Mouse (Mus musculus) liver, embryonic 15.5 days (tissue): ENCODE results near the gene Cyp2u1. TPM values are rescaled to one million over a fixed set of nuclear protein-coding genes. Genes with fewer than 3 reads are reported as not detected.

Experiments
- ATAC-seq: fragments of 200-750 bp; cut with Nextera tagmentation; 2 replicates; pipeline ENCODE4 v1.8.0; 2017; ENCODE audit warnings: moderate number of reproducible peaks, mild to moderate bottlenecking, moderate library complexity; ENCODE audit not compliant: insufficient read depth
- H3K27ac ChIP-seq: fragments of 300-500 bp; sonication (generic); replicated peaks from 2 replicates; pipeline ENCODE4 v1.5.1; 2015; ENCODE audit warnings: mild to moderate bottlenecking, inconsistent platforms
- H3K27me3 ChIP-seq: fragments of 300-500 bp; sonication (generic); 2 replicates; pipeline ENCODE4 v1.6.1; 2015; ENCODE audit warnings: mild to moderate bottlenecking, inconsistent platforms
- H3K36me3 ChIP-seq: fragments of 300-500 bp; sonication (generic); replicated peaks from 2 replicates; pipeline ENCODE4 v1.6.1; 2015; ENCODE audit warnings: moderate library complexity, mild to moderate bottlenecking, inconsistent platforms
- H3K4me1 ChIP-seq: fragments of 300-500 bp; sonication (generic); replicated peaks from 2 replicates; pipeline ENCODE4 v1.6.1; 2015; ENCODE audit warnings: inconsistent platforms
- H3K4me2 ChIP-seq: fragments of 300-500 bp; sonication (generic); 2 replicates; pipeline ENCODE4 v1.6.1; 2015; ENCODE audit warnings: moderate library complexity, mild to moderate bottlenecking, inconsistent platforms
- H3K4me3 ChIP-seq: fragments of 300-500 bp; sonication (generic); replicated peaks from 2 replicates; pipeline ENCODE4 v1.5.1; 2015; ENCODE audit warnings: mild to moderate bottlenecking, inconsistent platforms
- H3K9ac ChIP-seq: fragments of 300-500 bp; sonication (generic); 2 replicates; pipeline ENCODE4 v1.6.1; 2015; ENCODE audit warnings: moderate library complexity, mild to moderate bottlenecking, inconsistent platforms
- H3K9me3 ChIP-seq: fragments of 300-500 bp; sonication (generic); replicated peaks from 2 replicates; pipeline ENCODE4 v1.6.1; 2016; ENCODE audit warnings: inconsistent platforms
- WGBS: fragments of 180-500 bp; shearing (Covaris S2); methylation state at CpG from one replicate; pipeline ENCODE4 v1.1.7; 2015; ENCODE audit warnings: mixed read lengths; ENCODE audit not compliant: insufficient replicate concordance; 5-methylcytosine and 5-hydroxymethylcytosine counted together
- polyA plus RNA-seq: library from polyadenylated mRNA; unstranded; fragments of >200 nt; fragmentation: Nextera tagmentation; extraction: Ambion mirVana; gene quantifications from 2 replicates; pipeline ENCODE4 v1.2.1, GENCODE M21; 2015

Cyp2u1 gene
- polyA plus RNA-seq, 1 experiment from 2014 or later, result 0.25 TPM

DNA sequence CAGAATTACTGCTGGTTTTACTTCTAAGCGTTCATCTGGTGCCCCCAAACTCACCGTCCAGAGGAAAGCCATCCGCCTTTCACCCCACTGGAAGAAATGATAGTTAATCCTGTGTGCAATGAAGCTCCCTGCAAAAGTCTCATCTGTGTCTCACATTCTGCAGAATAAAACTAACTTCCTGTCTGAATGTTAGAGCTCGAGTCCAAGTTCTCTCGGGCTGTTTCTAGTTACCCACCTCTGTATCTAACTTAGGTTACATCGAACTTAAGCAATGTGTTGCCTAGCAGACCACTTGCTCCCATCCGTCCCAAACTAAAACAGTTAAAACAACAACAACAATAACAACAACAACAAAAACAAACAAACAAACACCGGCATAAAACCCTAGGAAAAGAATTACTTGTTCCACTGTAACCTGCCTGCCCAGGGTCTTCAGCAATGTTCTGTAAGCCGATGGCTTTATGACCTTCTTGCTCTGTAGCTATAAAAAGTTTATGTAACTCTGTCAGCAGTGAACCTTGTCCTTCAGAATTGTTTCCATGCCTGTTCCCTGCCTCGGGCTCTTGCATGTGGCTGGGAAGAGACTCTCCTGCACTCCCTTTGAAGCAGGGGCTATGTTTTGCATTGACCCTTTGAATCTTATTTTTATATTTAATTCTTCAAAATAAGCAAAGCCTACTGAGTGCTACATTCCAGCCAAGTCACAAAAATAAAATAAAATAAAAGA lies 30.5 kb downstream of the Cyp2u1 start:
- no peaks in the 10 kb centered on the region for H3K9me3 ChIP-seq
- H3K36me3 ChIP-seq, result no peaks in the 10 kb centered on the region
- WGBS, result 24% methylated on average over 10 of the region's 10 CpGs
- H3K4me2 ChIP-seq, result peak overlapping the region; percentile 83
- H3K9ac ChIP-seq, result peak overlapping the region; percentile 55; the same call in 1 of the 2 replicates
- peaks cover 23% of the 10 kb centered on the region for H3K4me1 ChIP-seq
- H3K27ac ChIP-seq, result peak overlapping the region; percentile 53; the same call in 1 of the 2 replicates
- no peaks in the 10 kb centered on the region for H3K27me3 ChIP-seq
- ATAC-seq, result no peak; the same call in 1 of the 2 replicates
- peak overlapping the region; percentile 66 for H3K4me3 ChIP-seq

DNA sequence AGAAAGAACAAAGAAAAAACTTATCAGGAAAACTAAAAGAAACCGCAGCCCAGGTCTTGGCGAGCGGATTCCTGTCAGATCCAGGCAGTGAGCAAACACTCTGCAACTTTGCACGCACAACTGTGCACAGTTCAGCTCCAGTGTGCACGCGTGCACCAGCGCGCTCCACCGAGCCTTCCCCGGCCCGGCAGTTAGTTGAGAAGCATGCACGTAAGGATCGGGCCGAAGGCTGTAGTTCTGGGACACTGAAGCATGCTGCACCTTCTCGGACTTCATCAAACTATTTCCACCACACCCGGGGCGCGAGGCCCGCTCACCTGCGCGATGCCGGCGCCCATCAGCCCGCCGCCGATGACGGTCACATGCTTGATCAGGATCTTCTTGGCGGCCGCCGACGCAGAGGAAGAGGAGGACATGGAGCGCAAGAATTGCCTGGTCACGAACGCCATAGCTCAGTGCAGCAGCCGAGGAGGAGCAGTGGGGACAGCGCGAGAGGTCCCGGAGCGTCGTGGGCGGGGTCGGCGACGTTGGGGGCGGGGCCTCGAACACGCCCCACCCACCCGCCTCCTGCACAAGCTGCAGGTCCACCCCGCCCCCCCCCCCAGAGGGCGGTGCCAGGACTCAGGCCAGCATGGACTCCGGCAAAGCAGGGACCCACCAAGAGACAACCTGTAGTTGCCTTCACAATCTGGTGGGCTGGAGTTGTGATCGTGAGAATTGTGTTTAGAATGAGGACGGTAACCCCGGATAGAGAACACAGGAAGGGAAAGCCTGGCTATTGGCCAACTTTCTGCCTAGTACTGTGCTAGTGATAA lies 31.3 kb downstream of the Cyp2u1 start, which contains the start of gene Hadh:
Hadh (minus strand) TSS at position 543 of the 815 bp plus-strand sequence.
- WGBS, result under 1% methylated on average over 54 of the region's 54 CpGs
- ATAC-seq, result peak; percentile 81

DNA sequence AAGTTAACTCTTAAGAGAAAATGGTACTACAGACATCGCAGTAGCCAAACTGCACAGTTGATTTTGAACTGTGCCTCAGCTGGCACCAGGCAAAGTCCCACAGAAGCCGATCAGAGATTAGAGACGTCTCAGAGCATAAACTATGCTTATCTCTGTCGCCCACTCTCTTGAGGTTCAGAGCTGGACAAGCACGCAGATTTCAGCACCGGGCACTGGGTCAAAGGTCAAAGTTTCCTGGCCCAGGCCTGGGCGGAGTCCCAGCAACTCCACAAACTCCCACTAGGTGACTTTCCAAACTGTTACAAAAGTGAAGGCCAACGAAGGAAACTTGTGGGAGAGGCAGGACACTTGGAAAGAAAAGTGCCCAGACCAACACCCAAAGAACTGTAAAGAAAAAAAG lies 31.9 kb downstream of the Cyp2u1 start:
- Histone ChIP-seq H3K4me3 (peak overlapping the region; percentile 66), H3K9ac (peak overlapping the region; percentile 55; the same call in 1 of the 2 replicates), H3K36me3 (no peaks in the 10 kb centered on the region), H3K9me3 (no peaks in the 10 kb centered on the region), H3K27me3 (no peaks in the 10 kb centered on the region), H3K27ac (peak overlapping the region; percentile 72), H3K4me1 (peaks cover 32% of the 10 kb centered on the region), H3K4me2 (peak overlapping the region; percentile 83)
- 2% methylated on average over 8 of the region's 8 CpGs for WGBS
- ATAC-seq, result peak; percentile 59

More for the DNA sequence above, 31.3 kb downstream of the Cyp2u1 start, which contains the start of gene Hadh:
- Histone ChIP-seq H3K4me2 (peak within 1 kb of the TSS; percentile 83), H3K9ac (peak within 1 kb of the TSS; percentile 55), H3K4me1 (peaks cover 27% of the 10 kb centered on the region), H3K36me3 (no peaks in the 10 kb centered on the region), H3K27ac (peak within 1 kb of the TSS; percentile 72), H3K4me3 (peak within 1 kb of the TSS; percentile 66), H3K27me3 (no peaks in the 10 kb centered on the region), H3K9me3 (no peaks in the 10 kb centered on the region)

DNA sequence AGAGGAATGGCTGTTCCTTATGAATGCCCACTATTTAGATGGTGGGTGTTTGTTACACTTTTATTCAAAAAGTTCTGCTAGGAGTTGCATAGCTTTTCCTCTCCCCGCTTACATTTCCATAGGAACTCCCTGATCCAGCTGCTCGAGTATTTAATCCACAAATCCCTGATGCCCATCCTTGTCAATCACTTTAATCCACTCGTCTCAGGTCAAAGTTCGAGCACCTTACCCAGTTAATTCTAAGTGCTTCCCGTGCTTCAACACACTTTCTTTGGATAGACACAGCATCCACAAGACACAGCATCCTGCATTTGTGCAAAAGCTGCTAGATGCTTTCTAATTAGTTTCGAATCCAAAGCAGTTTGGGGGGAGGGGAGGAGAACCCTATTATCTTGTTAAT lies 32.6 kb downstream of the Cyp2u1 start:
- H3K4me3 ChIP-seq, result peak overlapping the region; percentile 66

DNA sequence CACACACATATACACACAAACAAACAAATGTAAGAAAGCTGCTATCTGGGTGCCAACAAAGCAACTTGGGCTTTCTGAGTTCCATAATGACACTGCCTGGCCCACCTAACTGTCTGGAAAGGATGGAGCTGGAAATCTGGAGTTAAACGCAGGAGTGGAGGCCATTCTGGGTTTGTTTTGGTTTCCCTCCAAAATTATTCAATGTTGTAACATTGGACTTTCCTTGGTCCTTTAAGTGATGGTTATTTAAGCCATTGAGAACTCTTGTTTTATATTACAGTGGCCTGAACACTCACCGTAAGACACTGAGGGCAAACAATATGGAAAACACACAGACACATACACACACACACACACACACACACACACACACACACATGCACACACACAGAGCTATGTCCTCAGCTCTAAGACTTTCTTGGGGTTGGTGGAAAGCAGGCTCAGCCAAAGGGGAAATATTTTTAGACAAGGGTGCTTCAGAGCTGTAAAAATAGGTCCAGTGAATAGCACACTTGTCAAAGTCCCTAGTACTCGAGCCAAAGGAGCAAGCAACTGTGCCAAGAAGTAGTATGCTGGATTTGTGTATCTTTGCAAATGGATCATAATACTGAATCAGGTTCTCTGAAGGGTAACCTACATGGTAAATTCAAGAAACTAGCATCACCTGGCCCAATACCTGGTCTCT lies 36.5 kb downstream of the Cyp2u1 start:
- Histone ChIP-seq H3K4me2 (no peak overlapping the region), H3K9me3 (no peaks in the 10 kb centered on the region), H3K9ac (no peak overlapping the region), H3K27me3 (no peaks in the 10 kb centered on the region), H3K27ac (no peak overlapping the region), H3K36me3 (0 out of 2 replicates have a peak, but pooled peaks cover 4% of the 10 kb centered on the region), H3K4me1 (peaks cover 29% of the 10 kb centered on the region), H3K4me3 (no peak overlapping the region)
- 55% methylated on average over 3 of the region's 3 CpGs for WGBS
- no peak for ATAC-seq

More for the DNA sequence above, 32.6 kb downstream of the Cyp2u1 start:
- Histone ChIP-seq H3K9ac (peak overlapping the region; percentile 30; the same call in 1 of the 2 replicates), H3K27ac (no peak overlapping the region), H3K36me3 (no peaks in the 10 kb centered on the region), H3K27me3 (no peaks in the 10 kb centered on the region), H3K4me2 (peak overlapping the region; percentile 83), H3K4me1 (peaks cover 32% of the 10 kb centered on the region), H3K9me3 (no peaks in the 10 kb centered on the region)
- 51% methylated on average over 6 of the region's 6 CpGs for WGBS
- ATAC-seq, result no peak

DNA sequence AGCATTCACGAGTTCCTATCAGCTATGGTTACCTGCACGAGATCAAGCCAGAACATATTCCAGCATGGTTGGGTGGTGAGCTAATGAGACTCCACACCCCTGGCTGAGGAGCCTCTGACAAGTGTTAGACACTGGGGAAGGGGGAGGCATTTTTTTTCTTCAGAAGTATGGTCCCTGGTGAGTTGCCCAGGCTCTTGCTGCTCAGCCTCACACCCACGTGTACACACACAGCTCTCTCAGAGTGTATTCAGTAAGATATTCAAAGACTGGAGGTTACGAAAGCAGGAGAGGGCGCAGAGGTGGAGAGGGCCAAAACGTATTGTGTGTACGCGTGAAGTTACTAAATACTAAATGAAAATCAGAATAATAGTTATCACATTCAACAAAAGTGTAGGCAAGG lies 37.5 kb downstream of the Cyp2u1 start:
- H3K4me2 ChIP-seq, result no peak overlapping the region
- H3K36me3 ChIP-seq, result peaks cover 4% of the 10 kb centered on the region; the same call in 1 of the 2 replicates
- no peak overlapping the region for H3K27ac ChIP-seq
- WGBS, result 57% methylated on average over 8 of the region's 8 CpGs
- peaks cover 19% of the 10 kb centered on the region for H3K4me1 ChIP-seq
- H3K4me3 ChIP-seq, result no peak overlapping the region
- H3K9me3 ChIP-seq, result no peaks in the 10 kb centered on the region
- ATAC-seq, result no peak
- no peaks in the 10 kb centered on the region for H3K27me3 ChIP-seq
- no peak overlapping the region for H3K9ac ChIP-seq

DNA sequence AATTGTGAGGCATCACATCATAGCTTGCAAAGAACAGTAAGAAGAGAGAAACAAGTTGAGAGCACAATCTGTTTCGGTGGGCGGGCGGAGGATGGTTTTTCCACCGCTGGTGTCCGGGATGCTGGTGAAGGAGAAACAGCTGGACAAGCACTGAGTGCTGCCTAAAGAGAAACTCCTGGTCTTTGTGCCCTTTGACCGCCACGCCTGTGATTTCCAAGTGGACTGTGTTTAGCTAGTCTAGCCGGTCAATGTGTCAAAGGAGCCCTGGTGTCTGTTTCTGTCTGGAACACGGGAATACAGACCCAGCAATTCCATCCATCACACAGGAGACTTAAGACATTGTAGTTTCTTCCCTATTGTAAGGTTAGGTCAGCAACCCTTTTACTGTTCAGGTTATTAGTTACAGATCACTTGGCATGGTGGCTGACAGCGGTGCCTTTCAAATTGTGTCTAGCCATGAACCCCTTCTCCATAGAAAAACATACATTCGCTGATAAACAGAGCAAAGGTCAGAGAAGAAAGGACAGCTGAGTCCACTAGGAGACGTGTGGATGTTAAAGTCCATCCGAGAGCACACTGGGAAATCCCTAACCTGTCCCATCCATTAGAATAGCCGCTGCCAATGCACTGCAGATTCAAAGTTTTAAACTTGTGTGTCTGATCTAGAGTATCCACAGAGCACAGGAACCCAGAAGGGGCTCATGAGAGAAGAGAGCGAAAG lies 39.1 kb downstream of the Cyp2u1 start:
- ATAC-seq, result peak; percentile 67; the same call in 1 of the 2 replicates
- peak overlapping the region; percentile 11 for H3K4me2 ChIP-seq
- H3K27ac ChIP-seq, result 0 out of 2 replicates have a peak overlapping the region, but pooled peaks have one; percentile 1
- peaks cover 4% of the 10 kb centered on the region; the same call in 1 of the 2 replicates for H3K36me3 ChIP-seq
- no peak overlapping the region for H3K4me3 ChIP-seq
- no peaks in the 10 kb centered on the region for H3K27me3 ChIP-seq
- peaks cover 17% of the 10 kb centered on the region for H3K4me1 ChIP-seq
- WGBS, result 63% methylated on average over 15 of the region's 15 CpGs
- H3K9me3 ChIP-seq, result no peaks in the 10 kb centered on the region
- H3K9ac ChIP-seq, result no peak overlapping the region

DNA sequence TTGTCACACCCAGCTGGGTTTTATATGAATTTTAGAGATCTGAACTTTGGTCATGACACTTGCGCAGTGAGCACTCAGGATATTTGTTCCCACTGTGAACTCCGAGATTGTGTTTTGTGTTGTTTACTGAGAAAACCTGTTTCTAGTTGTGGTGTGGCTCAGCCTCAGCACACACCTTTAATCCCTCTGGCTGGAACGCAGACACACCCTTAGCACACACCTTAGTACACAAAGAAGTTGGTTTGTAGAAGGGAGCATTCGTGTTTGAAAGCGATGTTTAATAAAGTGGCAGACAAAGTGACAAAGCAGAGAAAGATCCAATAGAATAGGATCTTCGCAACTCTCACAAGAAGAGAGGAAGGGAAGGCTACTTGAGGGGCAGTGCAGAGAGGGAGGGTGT lies 42.6 kb downstream of the Cyp2u1 start:
- Histone ChIP-seq H3K36me3 (peaks cover 10% of the 10 kb centered on the region), H3K27ac (no peak overlapping the region), H3K27me3 (no peaks in the 10 kb centered on the region), H3K4me1 (peaks cover 7% of the 10 kb centered on the region; the same call in 1 of the 2 replicates), H3K4me2 (no peak overlapping the region), H3K4me3 (no peak overlapping the region), H3K9me3 (no peaks in the 10 kb centered on the region), H3K9ac (no peak overlapping the region)
- no peak for ATAC-seq
- 80% methylated on average over 6 of the region's 6 CpGs for WGBS

DNA sequence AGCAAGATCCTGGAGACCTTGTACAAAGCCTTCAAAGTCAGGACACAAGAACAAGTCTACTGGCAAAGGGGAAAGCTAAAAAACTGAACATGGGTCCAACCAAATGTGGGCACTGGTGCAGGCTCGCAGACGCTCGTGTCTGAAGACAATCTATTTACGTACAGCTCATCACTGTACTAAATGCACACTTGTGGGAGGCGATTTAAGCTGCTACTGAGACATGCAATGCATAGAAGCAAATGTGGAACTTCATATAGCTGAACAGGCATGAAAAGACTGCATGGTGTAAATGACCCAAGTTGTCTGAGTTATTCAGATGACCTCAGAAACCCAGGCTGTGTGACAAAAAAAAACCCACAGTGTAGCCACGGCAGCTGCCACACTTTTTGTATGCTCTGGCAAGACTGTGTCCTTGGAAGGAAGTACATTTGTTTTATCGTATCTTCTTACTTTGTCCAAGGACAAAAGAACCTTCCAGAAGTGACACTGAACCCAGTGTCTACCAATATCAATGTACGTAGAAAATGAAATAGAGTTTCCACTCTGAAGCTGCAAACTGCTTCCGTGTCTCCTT lies 43.5 kb downstream of the Cyp2u1 start:
- no peak overlapping the region for H3K4me2 ChIP-seq
- H3K4me1 ChIP-seq, result no peaks in the 10 kb centered on the region
- WGBS, result 72% methylated on average over 9 of the region's 9 CpGs
- H3K27ac ChIP-seq, result no peak overlapping the region
- no peak for ATAC-seq
- no peak overlapping the region for H3K9ac ChIP-seq
- H3K27me3 ChIP-seq, result no peaks in the 10 kb centered on the region
- H3K9me3 ChIP-seq, result no peaks in the 10 kb centered on the region
- peaks cover 10% of the 10 kb centered on the region for H3K36me3 ChIP-seq
- H3K4me3 ChIP-seq, result no peak overlapping the region

DNA sequence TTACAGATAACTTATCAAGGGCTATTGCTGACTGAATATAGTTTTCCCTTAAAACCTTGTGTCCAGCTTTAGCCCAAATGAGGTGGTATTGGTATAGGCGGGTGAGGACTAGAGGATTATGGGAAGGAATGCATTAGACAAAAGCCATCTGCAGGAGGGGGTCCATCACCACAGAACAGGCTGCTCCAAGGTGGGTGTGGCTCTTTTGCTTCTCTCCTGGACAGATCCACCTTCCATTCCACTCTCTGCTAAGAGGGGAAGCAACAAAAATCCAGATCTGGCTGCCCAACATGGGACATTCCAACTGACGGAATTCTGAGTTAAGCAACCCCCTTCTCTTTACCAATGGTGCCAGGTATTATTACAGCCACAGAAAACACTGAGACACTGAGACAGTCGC lies 44.1 kb downstream of the Cyp2u1 start:
- Histone ChIP-seq H3K9ac (no peak overlapping the region), H3K4me2 (no peak overlapping the region), H3K9me3 (no peaks in the 10 kb centered on the region), H3K4me3 (no peak overlapping the region), H3K27ac (no peak overlapping the region), H3K27me3 (no peaks in the 10 kb centered on the region), H3K36me3 (peaks cover 10% of the 10 kb centered on the region), H3K4me1 (no peaks in the 10 kb centered on the region)
- 60% methylated on average over 3 of the region's 3 CpGs for WGBS
- no peak for ATAC-seq
